Comparison of ENCODE assay signal across 10 mouse cellular contexts in the genomic region with DNA sequence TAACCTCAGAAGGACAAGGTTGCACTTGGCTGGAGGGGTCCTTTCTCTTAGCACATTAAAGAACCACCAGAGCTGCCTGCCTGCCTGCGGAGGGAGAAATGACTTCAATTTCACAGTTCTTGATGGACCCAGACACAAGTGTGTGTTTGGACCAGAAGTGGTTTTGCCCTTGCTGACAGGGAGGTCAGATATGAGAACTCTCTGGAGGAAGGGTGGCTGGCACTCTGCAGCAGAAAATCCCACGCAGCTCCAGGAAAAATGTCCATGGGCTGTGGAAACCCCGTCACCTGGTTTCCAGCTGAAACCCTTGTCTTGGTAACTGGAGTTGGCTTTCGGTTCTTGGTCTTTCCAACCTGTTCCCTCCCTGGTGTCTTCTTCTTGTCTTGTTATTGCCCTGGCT.
DNase-seq lines count a peak whose midpoint lies in the region; ATAC-seq and TF ChIP-seq lines count a peak whose summit lies in the region.
"Had no signal": no experiment of that assay in that cellular context is flagged by ENCODE, and none has a peak within 500 bp of the region (broad histone marks: within the 10 kb centered on the region; RNA-seq: fewer than 3 reads in every experiment).

No protein-coding gene starts in this region.

- ATAC-seq in lung, embryonic 14.5 days (ENCODE audit: insufficient read depth), result no peak
- no peak for ATAC-seq in limb, embryonic 11.5 days (ENCODE audit: insufficient number of reproducible peaks, low FRiP score, low TSS enrichment, low read depth)
- ATAC-seq in stomach, embryonic 15.5 days (ENCODE audit: insufficient read depth, low FRiP score, low read depth), result no peak
- ATAC-seq: inflammation-experienced regulatory T-cells, adult 6 months had no signal

- H3K27me3 ChIP-seq in lung, embryonic 14.5 days (ENCODE audit: insufficient read depth, low read length), result no peaks in the 10 kb centered on the region
- H3K27me3 ChIP-seq in limb, embryonic 11.5 days (ENCODE audit: control insufficient read depth, insufficient read depth, low read length), result no peaks in the 10 kb centered on the region
- H3K27me3 ChIP-seq in stomach, embryonic 15.5 days (replicated peaks), result no peaks in the 10 kb centered on the region

- H3K27ac ChIP-seq in lung, embryonic 14.5 days (ENCODE audit: low read depth), result peak overlapping the region; percentile 81
- H3K27ac ChIP-seq in limb, embryonic 11.5 days (replicated peaks; ENCODE audit: low read depth, low read length), result peak overlapping the region; percentile 76
- H3K27ac ChIP-seq in stomach, embryonic 15.5 days, result peak overlapping the region; percentile 85

- peak overlapping the region; percentile 60 for H3K4me2 ChIP-seq in lung, embryonic 14.5 days
- H3K4me2 ChIP-seq in limb, embryonic 11.5 days (ENCODE audit: low read depth, severe bottlenecking), result no peak overlapping the region
- no peak overlapping the region for H3K4me2 ChIP-seq in stomach, embryonic 15.5 days

- no peak overlapping the region for H3K4me3 ChIP-seq in lung, embryonic 14.5 days (ENCODE audit: low read depth, low read length)
- H3K4me3 ChIP-seq in limb, embryonic 11.5 days (ENCODE audit: low read depth, low read length), result no peak overlapping the region
- H3K4me3 ChIP-seq in stomach, embryonic 15.5 days (replicated peaks), result no peak overlapping the region

- peaks cover 22% of the 10 kb centered on the region for H3K4me1 ChIP-seq in lung, embryonic 14.5 days (ENCODE audit: insufficient read depth)
- H3K4me1 ChIP-seq in limb, embryonic 11.5 days (ENCODE audit: control insufficient read depth, insufficient read depth, low read length), result peaks cover 19% of the 10 kb centered on the region
- H3K4me1 ChIP-seq in stomach, embryonic 15.5 days, result peaks cover 11% of the 10 kb centered on the region; the same call in 1 of the 2 replicates

- TF ChIP-seq CTCF in lung, embryonic 14.5 days (IDR thresholded peaks at IDR 0.05; ENCODE audit: low read depth), result no peak

- H3K36me3 ChIP-seq in lung, embryonic 14.5 days (ENCODE audit: insufficient read depth), result no peaks in the 10 kb centered on the region
- no peaks in the 10 kb centered on the region for H3K36me3 ChIP-seq in limb, embryonic 11.5 days (ENCODE audit: control insufficient read depth, insufficient read depth, low read length)
- no peaks in the 10 kb centered on the region for H3K36me3 ChIP-seq in stomach, embryonic 15.5 days

- 59% methylated on average over 4 of the region's 4 CpGs for WGBS in lung, embryonic 14.5 days
- WGBS in limb, embryonic 11.5 days, result 75% methylated on average over 4 of the region's 4 CpGs
- WGBS in stomach, embryonic 15.5 days, result 78% methylated on average over 4 of the region's 4 CpGs

- no peak for DNase-seq in lung, embryonic 14.5 days
- no peak for DNase-seq in lung, postnatal 25 days (ENCODE audit: low spot score)
- peak; percentile 60 to 67 for DNase-seq in heart, adult 18-20 months
- no peak for DNase-seq in limb, embryonic 11.5 days (ENCODE audit: low spot score)
- no peak for DNase-seq in testis, postnatal 14 days (ENCODE audit: low spot score)
- DNase-seq in adrenal gland, postnatal 14 days, result no peak
- DNase-seq in spleen, adult 12 weeks (ENCODE audit: low spot score), result no peak

- no peaks in the 10 kb centered on the region for H3K9me3 ChIP-seq in lung, embryonic 14.5 days (ENCODE audit: low read depth, low read length)
- no peaks in the 10 kb centered on the region for H3K9me3 ChIP-seq in limb, embryonic 11.5 days (ENCODE audit: control insufficient read depth, low read length)
- H3K9me3 ChIP-seq in stomach, embryonic 15.5 days, result no peaks in the 10 kb centered on the region
- H3K9me3 ChIP-seq: megakaryocyte, embryonic 14.5 days had no signal

- no peak overlapping the region for H3K9ac ChIP-seq in lung, embryonic 14.5 days
- peak overlapping the region; percentile 51; the same call in 1 of the 2 replicates for H3K9ac ChIP-seq in limb, embryonic 11.5 days (ENCODE audit: low read length)
- no peak overlapping the region for H3K9ac ChIP-seq in stomach, embryonic 15.5 days

Comparison
In these comparisons a context has a peak if more than half of its experiments do, and no peak if none do; other contexts are left out.
1. DNase-seq: peak in heart, adult 18-20 months (2 of 2); none in lung, embryonic 14.5 days (single experiment), lung, postnatal 25 days (single experiment), limb, embryonic 11.5 days (single experiment), testis, postnatal 14 days (single experiment), adrenal gland, postnatal 14 days (single experiment) and spleen, adult 12 weeks (single experiment).
2. Peak in every context shown above with its lines, with median percentiles within 50 percentile points of each other: H3K27ac ChIP-seq.